Mouse (Mus musculus): Measurements from ENCODE around the gene Rnf8. TPM values are rescaled to one million over a fixed set of nuclear protein-coding genes. Genes with fewer than 3 reads are reported as not detected.

Gene Rnf8
- polyA plus RNA-seq (2014; fragmentation: Nextera tagmentation; extraction: Ambion mirVana): 109 and 112 TPM in 2 replicates

- WGBS: 1% methylated on average over 52 of the region's 52 CpGs
- H3K4me2 ChIP-seq (ENCODE audit: low read depth): peak within 1 kb of the TSS; percentile 92
Measured at GRCm38 (mm10) chr17:29614115-29615023, at the start of gene Rnf8, which contains the start of gene Gm28043. Gene Rnf8 (plus strand): TSS chr17:29614790. Gene Gm28043 (plus strand): TSS chr17:29614876.

GRCm38 (mm10) chr17:29565521-29565920 lies 49.1 kb upstream of the Rnf8 start:
- H3K4me1 ChIP-seq (ENCODE audit: control insufficient read depth, insufficient read depth, low read length): no peaks in the 10 kb centered on the region
- no peak overlapping the region for H3K4me2 ChIP-seq (ENCODE audit: low read depth)
- no peak overlapping the region for H3K4me3 ChIP-seq (ENCODE audit: low read depth, low read length)
- no peaks in the 10 kb centered on the region for H3K9me3 ChIP-seq (ENCODE audit: control insufficient read depth, low read length)
- ATAC-seq (ENCODE audit: insufficient read depth, low FRiP score, low TSS enrichment) (no peak), DNase-seq (ENCODE audit: low spot score) (no peak)
- H3K27ac ChIP-seq (ENCODE audit: low read depth, low read length): no peak overlapping the region
- H3K36me3 ChIP-seq (ENCODE audit: control insufficient read depth, insufficient read depth, low read length): 0 out of 2 replicates have a peak, but pooled peaks cover 6% of the 10 kb centered on the region
- no peaks in the 10 kb centered on the region for H3K27me3 ChIP-seq (ENCODE audit: control insufficient read depth, insufficient read depth, low read length)
- no peak overlapping the region for H3K9ac ChIP-seq (ENCODE audit: low read length)
- WGBS: 94% methylated on average over 5 of the region's 5 CpGs

More at GRCm38 (mm10) chr17:29614115-29615023, at the start of gene Rnf8, which contains the start of gene Gm28043:
- Histone ChIP-seq H3K9me3 (ENCODE audit: control insufficient read depth, low read length) (no peaks in the 10 kb centered on the region), H3K27me3 (ENCODE audit: control insufficient read depth, insufficient read depth, low read length) (no peaks in the 10 kb centered on the region), H3K9ac (ENCODE audit: low read length) (peak within 1 kb of the TSS; percentile 96), H3K36me3 (ENCODE audit: control insufficient read depth, insufficient read depth, low read length) (peaks cover under 1% of the 10 kb centered on the region), H3K27ac (ENCODE audit: low read depth, low read length) (peak within 1 kb of the TSS; percentile 94), H3K4me3 (ENCODE audit: low read depth, low read length) (peak within 1 kb of the TSS; percentile 96), H3K4me1 (ENCODE audit: control insufficient read depth, insufficient read depth, low read length) (peaks cover 12% of the 10 kb centered on the region)
- peak; percentile 91 for ATAC-seq (ENCODE audit: insufficient read depth, low FRiP score, low TSS enrichment)
- DNase-seq (ENCODE audit: low spot score): peak; percentile 97

GRCm38 (mm10) chr17:29568435-29568834 lies 46.2 kb upstream of the Rnf8 start:
- no peak overlapping the region for H3K27ac ChIP-seq (ENCODE audit: low read depth, low read length)
- no peak overlapping the region for H3K4me3 ChIP-seq (ENCODE audit: low read depth, low read length)
- H3K36me3 ChIP-seq (ENCODE audit: control insufficient read depth, insufficient read depth, low read length): peaks cover 13% of the 10 kb centered on the region; the same call in 1 of the 2 replicates
- H3K4me1 ChIP-seq (ENCODE audit: control insufficient read depth, insufficient read depth, low read length): no peaks in the 10 kb centered on the region
- no peaks in the 10 kb centered on the region for H3K27me3 ChIP-seq (ENCODE audit: control insufficient read depth, insufficient read depth, low read length)
- H3K9me3 ChIP-seq (ENCODE audit: control insufficient read depth, low read length): no peaks in the 10 kb centered on the region
- no peak for ATAC-seq (ENCODE audit: insufficient read depth, low FRiP score, low TSS enrichment)
- DNase-seq (ENCODE audit: low spot score): no peak
- no peak overlapping the region for H3K9ac ChIP-seq (ENCODE audit: low read length)
- H3K4me2 ChIP-seq (ENCODE audit: low read depth): no peak overlapping the region
- 85% methylated on average over 15 of the region's 15 CpGs for WGBS

- no peak for DNase-seq (ENCODE audit: low spot score)
- H3K4me3 ChIP-seq (ENCODE audit: low read depth, low read length): no peak overlapping the region
- no peak overlapping the region for H3K27ac ChIP-seq (ENCODE audit: low read depth, low read length)
- no peaks in the 10 kb centered on the region for H3K4me1 ChIP-seq (ENCODE audit: control insufficient read depth, insufficient read depth, low read length)
- no peaks in the 10 kb centered on the region for H3K9me3 ChIP-seq (ENCODE audit: control insufficient read depth, low read length)
- no peaks in the 10 kb centered on the region for H3K27me3 ChIP-seq (ENCODE audit: control insufficient read depth, insufficient read depth, low read length)
- H3K4me2 ChIP-seq (ENCODE audit: low read depth): no peak overlapping the region
- WGBS: 84% methylated on average over 6 of the region's 6 CpGs
- no peak overlapping the region for H3K9ac ChIP-seq (ENCODE audit: low read length)
- ATAC-seq (ENCODE audit: insufficient read depth, low FRiP score, low TSS enrichment): no peak
- peaks cover 15% of the 10 kb centered on the region for H3K36me3 ChIP-seq (ENCODE audit: control insufficient read depth, insufficient read depth, low read length)
Measured at GRCm38 (mm10) chr17:29569831-29570230, 44.8 kb upstream of the Rnf8 start.

- DNase-seq (ENCODE audit: low spot score) (no peak), ATAC-seq (ENCODE audit: insufficient read depth, low FRiP score, low TSS enrichment) (no peak)
- no peak overlapping the region for H3K4me3 ChIP-seq (ENCODE audit: low read depth, low read length)
- H3K9me3 ChIP-seq (ENCODE audit: control insufficient read depth, low read length): no peaks in the 10 kb centered on the region
- no peaks in the 10 kb centered on the region for H3K4me1 ChIP-seq (ENCODE audit: control insufficient read depth, insufficient read depth, low read length)
- 91% methylated on average over 4 of the region's 4 CpGs for WGBS
- no peaks in the 10 kb centered on the region for H3K27me3 ChIP-seq (ENCODE audit: control insufficient read depth, insufficient read depth, low read length)
- no peak overlapping the region for H3K4me2 ChIP-seq (ENCODE audit: low read depth)
- no peak overlapping the region for H3K9ac ChIP-seq (ENCODE audit: low read length)
- H3K36me3 ChIP-seq (ENCODE audit: control insufficient read depth, insufficient read depth, low read length): peaks cover 6% of the 10 kb centered on the region
- H3K27ac ChIP-seq (ENCODE audit: low read depth, low read length): no peak overlapping the region
Measured at GRCm38 (mm10) chr17:29579579-29580126, 34.9 kb upstream of the Rnf8 start.

GRCm38 (mm10) chr17:29583569-29583968 lies 31.0 kb upstream of the Rnf8 start:
- H3K27me3 ChIP-seq (ENCODE audit: control insufficient read depth, insufficient read depth, low read length): no peaks in the 10 kb centered on the region
- H3K9me3 ChIP-seq (ENCODE audit: control insufficient read depth, low read length): no peaks in the 10 kb centered on the region
- WGBS: 89% methylated on average over 5 of the region's 5 CpGs
- H3K27ac ChIP-seq (ENCODE audit: low read depth, low read length): no peak overlapping the region
- H3K4me3 ChIP-seq (ENCODE audit: low read depth, low read length): no peak overlapping the region
- H3K9ac ChIP-seq (ENCODE audit: low read length): no peak overlapping the region
- ATAC-seq (ENCODE audit: insufficient read depth, low FRiP score, low TSS enrichment) (no peak), DNase-seq (ENCODE audit: low spot score) (no peak)
- no peaks in the 10 kb centered on the region for H3K4me1 ChIP-seq (ENCODE audit: control insufficient read depth, insufficient read depth, low read length)
- no peak overlapping the region for H3K4me2 ChIP-seq (ENCODE audit: low read depth)
- H3K36me3 ChIP-seq (ENCODE audit: control insufficient read depth, insufficient read depth, low read length): no peaks in the 10 kb centered on the region; the same call in 1 of the 2 replicates

GRCm38 (mm10) chr17:29584306-29584705 lies 30.3 kb upstream of the Rnf8 start:
- Histone ChIP-seq H3K36me3 (ENCODE audit: control insufficient read depth, insufficient read depth, low read length) (no peaks in the 10 kb centered on the region; the same call in 1 of the 2 replicates), H3K4me2 (ENCODE audit: low read depth) (no peak overlapping the region), H3K4me1 (ENCODE audit: control insufficient read depth, insufficient read depth, low read length) (no peaks in the 10 kb centered on the region; the same call in 1 of the 2 replicates), H3K27me3 (ENCODE audit: control insufficient read depth, insufficient read depth, low read length) (no peaks in the 10 kb centered on the region), H3K9me3 (ENCODE audit: control insufficient read depth, low read length) (no peaks in the 10 kb centered on the region), H3K9ac (ENCODE audit: low read length) (no peak overlapping the region), H3K4me3 (ENCODE audit: low read depth, low read length) (no peak overlapping the region), H3K27ac (ENCODE audit: low read depth, low read length) (no peak overlapping the region)
- 83% methylated on average over 5 of the region's 5 CpGs for WGBS
- DNase-seq (ENCODE audit: low spot score) (no peak), ATAC-seq (ENCODE audit: insufficient read depth, low FRiP score, low TSS enrichment) (no peak)

GRCm38 (mm10) chr17:29584737-29585136 lies 29.9 kb upstream of the Rnf8 start:
- WGBS: 74% methylated on average over 3 of the region's 3 CpGs
- H3K27me3 ChIP-seq (ENCODE audit: control insufficient read depth, insufficient read depth, low read length): no peaks in the 10 kb centered on the region
- H3K36me3 ChIP-seq (ENCODE audit: control insufficient read depth, insufficient read depth, low read length): no peaks in the 10 kb centered on the region; the same call in 1 of the 2 replicates
- no peak overlapping the region for H3K9ac ChIP-seq (ENCODE audit: low read length)
- no peaks in the 10 kb centered on the region for H3K9me3 ChIP-seq (ENCODE audit: control insufficient read depth, low read length)
- no peak overlapping the region for H3K27ac ChIP-seq (ENCODE audit: low read depth, low read length)
- H3K4me2 ChIP-seq (ENCODE audit: low read depth): no peak overlapping the region
- H3K4me3 ChIP-seq (ENCODE audit: low read depth, low read length): no peak overlapping the region
- peaks cover 2% of the 10 kb centered on the region for H3K4me1 ChIP-seq (ENCODE audit: control insufficient read depth, insufficient read depth, low read length)
- DNase-seq (ENCODE audit: low spot score) (no peak), ATAC-seq (ENCODE audit: insufficient read depth, low FRiP score, low TSS enrichment) (no peak)
